Mouse (Mus musculus) cerebellum, postnatal 4 days (tissue): ENCODE results near the gene Axdnd1.
"Not testable (repeated sequence)": the region's sequence is repeated elsewhere in the genome, so short reads cannot be mapped to it uniquely, and the experiment has no call there.

Experiments used
- DNase-seq, 2 experiments: peaks; one replicate each; pipeline ENCODE4 v3.0.0; 2022; ENCODE audit warnings: low spot score in 2 of 2, mixed read lengths in 1 of 2

Gene Axdnd1

GRCm38 (mm10) chr1:156437016-156437708 is 16.2 kb upstream of the Axdnd1 start:
- no peak for DNase-seq

GRCm38 (mm10) chr1:156433497-156433896 is 12.5 kb upstream of the Axdnd1 start:
- no peak for DNase-seq

GRCm38 (mm10) chr1:156432498-156432897 is 11.5 kb upstream of the Axdnd1 start:
- no peak for DNase-seq

- no peak for DNase-seq
Observed at GRCm38 (mm10) chr1:156428434-156428833, 7.5 kb upstream of the Axdnd1 start.

- DNase-seq, result no peak
Observed at GRCm38 (mm10) chr1:156425746-156426145, 4.8 kb upstream of the Axdnd1 start.

- no peak for DNase-seq
Observed at GRCm38 (mm10) chr1:156424054-156424453, 3.1 kb upstream of the Axdnd1 start.

GRCm38 (mm10) chr1:156423493-156423892 is 2.5 kb upstream of the Axdnd1 start:
- DNase-seq, result no peak

GRCm38 (mm10) chr1:156422856-156423255 is 1.9 kb upstream of the Axdnd1 start:
- no peak for DNase-seq

GRCm38 (mm10) chr1:156418170-156418569 is 2.8 kb downstream of the Axdnd1 start:
- DNase-seq, result no peak

- no peak for DNase-seq
Observed at GRCm38 (mm10) chr1:156408521-156408920, 12.4 kb downstream of the Axdnd1 start.

- no peak for DNase-seq
Observed at GRCm38 (mm10) chr1:156408004-156408403, 13.0 kb downstream of the Axdnd1 start.

GRCm38 (mm10) chr1:156403251-156403650 is 17.7 kb downstream of the Axdnd1 start:
- DNase-seq, result no peak

- DNase-seq, result no peak
Observed at GRCm38 (mm10) chr1:156402491-156402890, 18.5 kb downstream of the Axdnd1 start.

- DNase-seq, result not testable (repeated sequence)
Observed at GRCm38 (mm10) chr1:156400159-156400558, 20.8 kb downstream of the Axdnd1 start.

- no peak for DNase-seq
Observed at GRCm38 (mm10) chr1:156393148-156393547, 27.8 kb downstream of the Axdnd1 start.

- no peak for DNase-seq
Observed at GRCm38 (mm10) chr1:156386880-156387279, 34.1 kb downstream of the Axdnd1 start.

GRCm38 (mm10) chr1:156386232-156386631 is 34.7 kb downstream of the Axdnd1 start:
- no peak for DNase-seq

GRCm38 (mm10) chr1:156381217-156381616 is 39.7 kb downstream of the Axdnd1 start:
- no peak for DNase-seq

GRCm38 (mm10) chr1:156365740-156366139 is 55.2 kb downstream of the Axdnd1 start, which contains the start of gene Gm2000:
TSS of gene Gm2000 (plus strand) at chr1:156366040.
- DNase-seq, result no peak

- DNase-seq, result no peak
Observed at GRCm38 (mm10) chr1:156352466-156352865, 68.5 kb downstream of the Axdnd1 start.

GRCm38 (mm10) chr1:156350441-156350840 is 70.5 kb downstream of the Axdnd1 start:
- no peak for DNase-seq

- DNase-seq, result no peak
Observed at GRCm38 (mm10) chr1:156349031-156349430, 71.9 kb downstream of the Axdnd1 start.

GRCm38 (mm10) chr1:156345633-156346032 is 75.3 kb downstream of the Axdnd1 start:
- no peak for DNase-seq

- DNase-seq, result no peak
Observed at GRCm38 (mm10) chr1:156344433-156344832, 76.5 kb downstream of the Axdnd1 start.
